Mouse (Mus musculus): Measurements from ENCODE around the gene Olig1. TPM values are rescaled to one million over a fixed set of nuclear protein-coding genes. Genes with fewer than 3 reads are reported as not detected.

Olig1 gene
- polyA plus RNA-seq, 1 experiment from 2014 or later = 1.4 TPM

Other genes starting within 250 kb of the Olig1 start
- 71.6 and 76.4 TPM in 2 replicates for gene Paxbp1, start 225.2 kb upstream of the Olig1 start, polyA plus RNA-seq (2015; fragmentation: Nextera tagmentation; extraction: Ambion mirVana)
- 0.17 TPM in 1 of 2 replicates, not detected in the other for gene 4932438H23Rik, start 174.7 kb upstream of the Olig1 start, polyA plus RNA-seq (2015; fragmentation: Nextera tagmentation; extraction: Ambion mirVana)
- 1.0 and 1.1 TPM in 2 replicates for gene Olig2, start 44.3 kb upstream of the Olig1 start, polyA plus RNA-seq (2015; fragmentation: Nextera tagmentation; extraction: Ambion mirVana)
- gene Ifnar2, start 103.0 kb downstream of the Olig1 start, polyA plus RNA-seq (2015; fragmentation: Nextera tagmentation; extraction: Ambion mirVana) = 55.6 and 65.0 TPM in 2 replicates
- not detected in 2 replicates for gene Gm21970, start 121.9 kb downstream of the Olig1 start, polyA plus RNA-seq (2015; fragmentation: Nextera tagmentation; extraction: Ambion mirVana)
- 19.4 and 19.6 TPM in 2 replicates for gene Il10rb, start 136.4 kb downstream of the Olig1 start, polyA plus RNA-seq (2015; fragmentation: Nextera tagmentation; extraction: Ambion mirVana)
- 62.6 and 63.0 TPM in 2 replicates for gene Ifnar1, start 215.5 kb downstream of the Olig1 start, polyA plus RNA-seq (2015; fragmentation: Nextera tagmentation; extraction: Ambion mirVana)